Mouse (Mus musculus) retina, adult 2 months (tissue): ENCODE results near the gene Zfr.
"Not testable (repeated sequence)": the region's sequence is repeated elsewhere in the genome, so short reads cannot be mapped to it uniquely, and the experiment has no call there.

Experiments
- DNase-seq: peaks from one replicate; pipeline ENCODE4 v3.0.0-alpha.2; 2012; ENCODE audit warnings: low read depth, low spot score

Gene Zfr

DNA sequence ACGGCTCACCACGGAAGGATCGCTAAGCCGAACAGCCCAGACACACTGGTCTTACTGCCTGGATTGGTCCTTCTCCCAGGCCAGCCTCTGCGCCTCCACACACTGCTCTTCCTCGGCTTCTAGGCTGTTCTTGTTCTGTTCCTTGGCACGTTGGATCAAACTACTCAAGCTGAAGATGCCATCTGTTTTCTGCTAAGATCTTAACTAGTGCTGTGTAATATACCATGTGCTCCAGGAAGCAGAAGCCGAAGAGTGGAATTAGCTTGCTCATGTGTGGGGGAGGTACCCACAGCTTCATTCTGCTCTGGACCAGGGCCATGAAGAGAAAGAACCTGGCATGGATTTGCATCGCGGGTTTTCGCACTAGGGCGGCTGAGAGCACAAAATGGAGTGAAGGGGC is 11.2 kb upstream of the Zfr start:
- no peak for DNase-seq

DNA sequence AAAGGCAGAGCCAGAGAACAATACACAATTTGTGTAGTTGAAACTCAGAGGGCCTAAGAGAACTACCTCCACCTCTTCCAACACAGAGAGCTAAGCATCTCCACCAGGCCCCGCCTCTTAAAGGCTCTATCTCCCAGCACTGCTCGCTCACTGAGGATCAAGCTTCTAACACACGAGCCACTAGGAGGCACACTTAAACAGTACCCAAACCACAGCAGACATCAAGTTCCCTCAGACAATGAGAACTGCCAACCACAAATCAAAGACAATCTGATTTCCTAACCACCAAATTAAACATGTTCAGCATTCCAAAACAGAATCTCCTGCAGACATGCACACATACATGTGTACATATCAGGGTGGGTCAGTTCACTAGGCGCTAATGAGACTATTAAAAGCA is 9.4 kb upstream of the Zfr start:
- DNase-seq, result no peak

DNA sequence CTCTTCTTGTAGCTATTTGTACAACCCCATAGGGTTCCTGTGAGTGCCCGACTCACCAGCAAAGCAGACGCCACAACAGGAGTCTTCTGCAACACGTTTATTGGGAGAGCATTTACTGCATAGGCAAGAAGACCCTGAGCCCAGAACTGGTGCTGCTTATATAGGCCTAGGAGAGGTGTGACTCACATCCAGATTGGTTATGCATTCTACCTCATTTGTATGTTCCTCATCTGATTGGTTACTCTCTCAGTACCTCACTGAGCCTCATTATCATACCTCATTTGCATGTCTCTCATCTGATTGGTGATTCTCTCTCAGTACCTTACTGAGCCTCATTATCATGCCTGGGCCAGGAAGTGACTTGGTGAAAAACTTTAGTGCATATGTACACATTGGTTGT is 8.7 kb upstream of the Zfr start:
- DNase-seq, result not testable (repeated sequence)

DNA sequence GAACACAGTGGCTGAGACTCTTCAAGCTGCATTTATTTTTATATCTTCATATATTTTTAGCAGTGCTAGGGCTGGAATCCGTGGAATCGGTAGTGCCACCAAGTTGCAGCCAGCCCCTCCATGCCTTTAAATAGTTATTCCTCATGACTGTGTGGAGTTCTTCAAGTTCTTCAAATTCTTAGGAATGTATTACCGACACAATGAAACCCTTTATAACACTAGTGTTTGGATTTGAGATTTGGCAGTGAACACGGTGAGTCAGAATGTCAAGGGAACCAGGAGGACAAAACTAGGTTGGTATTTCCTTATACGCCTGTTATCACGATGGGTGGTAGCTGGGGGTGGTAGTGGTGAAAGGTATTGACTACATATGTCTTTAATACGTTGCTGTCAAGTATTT is 6.4 kb upstream of the Zfr start:
- no peak for DNase-seq

DNA sequence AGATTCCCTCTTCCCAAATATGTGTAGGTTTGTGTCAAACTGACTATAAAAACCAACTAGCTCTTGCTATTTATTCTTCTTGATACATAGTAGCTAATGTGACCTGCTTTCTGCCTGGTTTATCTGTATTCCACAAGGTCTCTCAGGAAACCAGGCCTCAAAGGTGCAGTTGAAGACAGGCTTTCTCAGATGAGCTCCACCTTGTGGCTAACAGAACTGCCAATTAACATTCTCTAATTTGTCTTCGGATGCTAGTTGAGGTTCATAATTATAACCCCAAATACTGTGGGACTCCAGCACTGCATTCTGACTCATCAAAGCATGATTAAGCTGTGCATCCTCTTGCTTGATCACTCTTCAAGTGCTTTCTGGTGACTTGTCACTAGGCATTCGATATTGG is 4.2 kb upstream of the Zfr start:
- DNase-seq, result no peak

- no peak for DNase-seq
Measured at GRCm38 (mm10) chr15:12114546-12114945, 3.1 kb upstream of the Zfr start.

- DNase-seq, result no peak
Measured at GRCm38 (mm10) chr15:12115722-12116230, 1.9 kb upstream of the Zfr start.

GRCm38 (mm10) chr15:12118093-12118431 is 431 bp downstream of the Zfr start:
- no peak for DNase-seq

GRCm38 (mm10) chr15:12118432-12119128 is 949 bp downstream of the Zfr start:
- peak; percentile 20 for DNase-seq

- no peak for DNase-seq
Measured at GRCm38 (mm10) chr15:12119129-12119466, 1.5 kb downstream of the Zfr start.

GRCm38 (mm10) chr15:12124913-12125312 is 7.3 kb downstream of the Zfr start:
- no peak for DNase-seq

DNA sequence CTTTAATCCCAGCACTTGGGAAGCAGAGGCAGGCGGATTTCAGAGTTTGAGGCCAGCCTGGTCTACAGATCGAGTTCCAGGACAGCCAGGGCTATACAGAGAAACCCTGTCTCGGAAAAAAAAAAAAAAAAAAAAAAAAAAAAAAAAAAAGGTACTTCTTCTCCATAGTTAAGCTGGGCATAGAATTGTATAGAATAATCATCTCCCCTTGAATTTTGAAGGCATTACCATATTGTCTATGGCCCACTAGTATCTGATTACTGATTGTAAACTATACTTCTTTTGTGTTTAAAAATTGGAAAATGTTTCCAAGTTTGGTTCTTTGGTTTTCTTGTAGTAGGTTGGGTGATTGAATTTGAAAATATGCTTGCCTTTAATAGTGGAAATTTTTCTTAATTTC is 13.2 kb downstream of the Zfr start:
- DNase-seq, result not testable (repeated sequence)

DNA sequence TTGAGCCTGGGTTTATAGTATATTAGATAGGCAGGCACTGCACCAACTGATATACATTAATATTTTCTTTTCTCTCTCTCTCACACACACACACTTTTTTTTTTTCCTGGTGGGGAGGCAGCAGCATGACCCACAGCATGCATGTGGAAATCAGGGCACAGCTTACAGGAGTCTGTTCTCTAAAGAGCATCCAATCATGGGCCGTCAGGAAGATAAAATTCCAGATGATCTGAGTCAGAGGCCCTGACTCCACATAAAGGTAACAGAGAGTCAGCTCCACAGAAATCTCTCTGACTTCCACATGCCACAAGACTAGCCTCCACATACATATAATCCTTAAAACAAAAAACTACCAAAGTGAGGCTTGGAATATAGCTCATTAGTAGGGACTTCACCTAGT is 16.9 kb downstream of the Zfr start:
- DNase-seq, result no peak

DNA sequence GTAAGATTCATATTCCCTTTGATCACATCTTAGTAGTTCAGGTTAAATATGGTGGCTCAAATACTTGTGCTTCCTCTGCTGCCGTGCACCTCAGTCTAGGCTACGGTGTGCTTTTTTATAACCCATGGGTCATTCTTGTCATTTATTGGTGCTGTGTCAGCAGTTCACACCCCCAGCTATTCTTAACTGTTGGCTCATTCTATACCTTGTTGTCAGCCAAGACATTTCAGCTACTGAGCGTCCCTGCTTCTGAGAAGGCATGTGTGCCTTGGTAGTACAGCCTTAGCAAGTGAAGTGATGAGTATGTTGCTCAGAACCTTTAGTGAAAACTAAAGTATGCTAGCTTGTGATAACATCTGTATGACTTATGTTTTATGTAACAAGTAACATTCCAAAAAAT is 17.7 kb downstream of the Zfr start:
- no peak for DNase-seq

- DNase-seq, result no peak
Measured at GRCm38 (mm10) chr15:12136371-12136770, 18.7 kb downstream of the Zfr start.

DNA sequence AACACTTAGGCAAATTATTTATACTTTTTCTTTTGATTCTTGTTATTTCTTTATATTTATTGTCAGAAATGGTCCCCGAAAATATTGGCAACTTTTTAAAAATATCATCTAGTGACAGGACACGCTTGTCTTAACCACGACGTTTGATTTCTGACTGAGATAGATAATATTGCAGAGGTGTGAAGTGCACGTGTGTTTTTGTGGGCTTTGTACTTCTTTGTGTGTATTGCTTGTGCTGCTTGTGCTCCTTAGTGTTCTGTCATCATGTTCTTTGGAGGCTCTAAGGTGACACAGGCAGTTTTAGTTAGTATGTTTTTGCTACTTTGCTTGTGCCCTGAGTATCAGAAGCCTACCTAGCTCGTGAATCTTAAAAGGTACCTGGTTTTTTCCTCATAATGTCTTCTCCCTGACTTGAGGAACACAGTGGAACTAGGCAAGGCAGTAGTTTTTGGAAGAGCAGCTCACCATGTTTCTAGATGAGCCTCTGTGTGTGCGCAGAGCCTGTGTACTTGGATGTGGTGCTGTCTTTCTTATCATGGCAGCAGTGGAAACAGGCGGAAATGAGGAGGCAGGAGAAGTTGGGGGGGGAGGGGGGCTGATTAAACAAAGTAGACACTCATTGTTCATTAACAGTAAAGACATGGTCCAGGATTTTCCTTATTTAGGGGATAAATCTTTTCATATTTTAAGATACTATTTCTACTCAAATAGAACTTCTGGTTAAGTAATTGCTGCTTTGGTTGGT is 23.5 kb downstream of the Zfr start:
- no peak for DNase-seq

DNA sequence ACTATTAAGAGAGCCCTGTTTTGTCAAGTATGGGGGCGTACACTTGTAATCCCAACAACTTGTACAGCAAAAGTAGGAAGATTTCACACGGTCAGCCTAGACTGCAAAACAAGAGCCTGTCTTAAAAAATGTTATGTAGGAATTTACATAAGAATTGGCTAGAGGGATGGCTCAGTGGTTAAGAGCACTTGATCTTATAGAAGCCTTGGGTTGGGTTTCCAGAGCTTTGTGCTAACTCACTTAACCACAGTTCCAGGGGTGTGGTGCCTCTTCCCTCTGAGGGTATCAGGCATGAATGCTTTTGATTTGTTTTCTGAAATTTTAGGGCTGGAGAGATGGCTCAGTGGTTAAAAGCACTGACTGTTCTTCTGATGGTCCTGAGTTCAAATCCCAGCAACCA is 29.8 kb downstream of the Zfr start:
- no peak for DNase-seq

GRCm38 (mm10) chr15:12149501-12149900 is 31.9 kb downstream of the Zfr start:
- no peak for DNase-seq

- DNase-seq, result no peak
Measured at GRCm38 (mm10) chr15:12153747-12154146, 36.1 kb downstream of the Zfr start.

GRCm38 (mm10) chr15:12178126-12178525 is 60.5 kb downstream of the Zfr start:
- DNase-seq, result no peak

DNA sequence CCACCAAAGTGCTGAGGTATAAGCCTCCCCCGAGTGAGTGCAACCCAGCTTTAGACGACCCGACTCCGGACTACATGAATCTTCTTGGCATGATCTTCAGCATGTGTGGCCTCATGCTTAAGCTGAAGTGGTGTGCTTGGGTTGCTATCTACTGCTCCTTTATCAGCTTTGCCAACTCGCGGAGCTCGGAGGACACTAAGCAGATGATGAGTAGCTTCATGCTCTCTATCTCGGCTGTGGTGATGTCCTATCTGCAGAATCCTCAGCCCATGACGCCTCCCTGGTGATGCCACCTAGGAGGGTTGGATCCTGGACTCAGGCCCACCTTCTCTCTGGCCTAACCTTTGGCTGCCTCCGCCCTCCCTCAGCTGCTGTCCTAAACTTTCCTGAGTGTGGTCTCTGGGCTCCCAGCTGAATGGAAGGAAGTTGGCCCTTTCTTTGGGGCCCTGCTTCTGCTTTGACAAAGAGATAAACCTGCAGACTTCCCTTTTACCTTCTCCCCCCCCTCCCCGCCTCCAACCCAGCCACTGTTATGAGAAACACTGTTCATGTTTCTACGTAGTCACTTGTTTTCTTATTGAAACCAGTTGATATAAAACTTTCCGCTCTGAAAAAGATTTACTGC is 63.7 kb downstream of the Zfr start:
- DNase-seq, result not testable (repeated sequence)

GRCm38 (mm10) chr15:12193880-12194816 is 76.5 kb downstream of the Zfr start:
- DNase-seq, result no peak
